ENCODE assay signal across 16 mouse cellular contexts in the genomic region with DNA sequence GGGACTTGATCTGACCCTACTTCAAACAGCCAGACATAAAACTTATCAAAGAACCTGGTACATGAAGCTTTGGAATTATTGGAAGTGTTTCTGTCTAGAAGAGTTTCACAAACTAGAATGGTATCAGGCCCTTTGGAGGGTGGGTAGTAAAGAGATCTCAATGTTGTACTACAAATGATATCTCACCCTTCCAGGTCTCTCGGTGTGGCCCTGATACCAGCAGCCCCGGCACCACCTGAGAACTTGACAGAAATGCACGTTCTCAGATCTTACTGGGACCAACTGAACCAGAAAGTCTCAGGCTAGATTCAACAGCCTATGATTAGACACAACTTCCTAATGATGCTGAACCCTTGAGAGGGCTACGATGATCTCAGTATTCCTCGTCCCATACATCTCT.
"Had no signal": no experiment of that assay in that cellular context is flagged by ENCODE, and none has a peak within 500 bp of the region (broad histone marks: within the 10 kb centered on the region; RNA-seq: fewer than 3 reads in every experiment).

No protein-coding gene starts in this region.

- H3K27me3 ChIP-seq: limb, embryonic 13.5 days had no signal

- ATAC-seq: inflammation-experienced regulatory T-cells, adult 6 months; intestine, postnatal 0 days; lung, postnatal 0 days had no signal

- H3K4me2 ChIP-seq: limb, embryonic 13.5 days; lung, embryonic 14.5 days; midbrain, embryonic 11.5 days had no signal

- H3K9ac ChIP-seq: limb, embryonic 13.5 days; lung, embryonic 14.5 days had no signal

- H3K36me3 ChIP-seq: limb, embryonic 10.5 days; limb, embryonic 13.5 days had no signal

- H3K27ac ChIP-seq: kidney, postnatal 0 days; layer of hippocampus, adult 2 months; limb, embryonic 10.5 days; limb, embryonic 13.5 days; stomach, postnatal 0 days had no signal

- H3K4me1 ChIP-seq: limb, embryonic 10.5 days; limb, embryonic 13.5 days had no signal

- H3K9me3 ChIP-seq: limb, embryonic 10.5 days; limb, embryonic 13.5 days had no signal

- DNase-seq: kidney, adult 2 months; kidney, postnatal 25 days; layer of hippocampus, adult 9-11 months; lung, embryonic 14.5 days; midbrain, embryonic 14.5 days; right cerebral cortex, postnatal 4 days; thymus, postnatal 36 days had no signal

- H3K4me3 ChIP-seq: layer of hippocampus, adult 2 months; limb, embryonic 10.5 days; limb, embryonic 13.5 days had no signal
